Mouse (Mus musculus): ENCODE measurements around the gene Ptpa.

Ptpa gene

GRCm38 (mm10) chr2:30439631-30440030 is 23.8 kb downstream of the Ptpa start:
- DNase-seq = no peak

- DNase-seq = no peak
Observed at GRCm38 (mm10) chr2:30440211-30440700, 24.4 kb downstream of the Ptpa start.

GRCm38 (mm10) chr2:30440701-30441517 is 25.1 kb downstream of the Ptpa start:
- DNase-seq = peak; percentile 92

GRCm38 (mm10) chr2:30441518-30442497 is 26.0 kb downstream of the Ptpa start:
- DNase-seq = peak; percentile 90

- peak; percentile 28 for DNase-seq
Observed at GRCm38 (mm10) chr2:30442498-30442890, 26.7 kb downstream of the Ptpa start.

GRCm38 (mm10) chr2:30443281-30443680 is 27.4 kb downstream of the Ptpa start:
- no peak for DNase-seq

GRCm38 (mm10) chr2:30444006-30444405 is 28.2 kb downstream of the Ptpa start:
- DNase-seq = peak; percentile 24

- DNase-seq = no peak
Observed at GRCm38 (mm10) chr2:30444450-30444849, 28.6 kb downstream of the Ptpa start.

- peak; percentile 47 for DNase-seq
Observed at GRCm38 (mm10) chr2:30445312-30445711, 29.5 kb downstream of the Ptpa start.

- DNase-seq = peak; percentile 83
Observed at GRCm38 (mm10) chr2:30446891-30447826, 31.3 kb downstream of the Ptpa start.

- DNase-seq = no peak
Observed at GRCm38 (mm10) chr2:30448371-30448770, 32.5 kb downstream of the Ptpa start.

- DNase-seq = no peak
Observed at GRCm38 (mm10) chr2:30450530-30450929, 34.7 kb downstream of the Ptpa start.

GRCm38 (mm10) chr2:30451525-30451924 is 35.7 kb downstream of the Ptpa start:
- DNase-seq = no peak

- no peak for DNase-seq
Observed at GRCm38 (mm10) chr2:30453570-30453969, 37.7 kb downstream of the Ptpa start.

GRCm38 (mm10) chr2:30454587-30454986 is 38.7 kb downstream of the Ptpa start:
- DNase-seq = no peak

- no peak for DNase-seq
Observed at GRCm38 (mm10) chr2:30456104-30456980, 40.5 kb downstream of the Ptpa start.

- DNase-seq = no peak
Observed at GRCm38 (mm10) chr2:30458349-30458748, 42.5 kb downstream of the Ptpa start.

GRCm38 (mm10) chr2:30459241-30459640 is 43.4 kb downstream of the Ptpa start:
- no peak for DNase-seq

- DNase-seq = peak; percentile 77
Observed at GRCm38 (mm10) chr2:30463341-30463761, 47.5 kb downstream of the Ptpa start.

GRCm38 (mm10) chr2:30463904-30464330 is 48.1 kb downstream of the Ptpa start:
- DNase-seq = peak; percentile 89

- no peak for DNase-seq
Observed at GRCm38 (mm10) chr2:30464411-30464810, 48.6 kb downstream of the Ptpa start.

Data from lung, postnatal 36 days (tissue).